Mouse (Mus musculus) lung, postnatal 10 days (tissue): ENCODE results near the gene Cacna2d2.

Experiments used
- DNase-seq: peaks from one replicate; pipeline ENCODE4 v3.0.0; 2021

Gene Cacna2d2

DNA sequence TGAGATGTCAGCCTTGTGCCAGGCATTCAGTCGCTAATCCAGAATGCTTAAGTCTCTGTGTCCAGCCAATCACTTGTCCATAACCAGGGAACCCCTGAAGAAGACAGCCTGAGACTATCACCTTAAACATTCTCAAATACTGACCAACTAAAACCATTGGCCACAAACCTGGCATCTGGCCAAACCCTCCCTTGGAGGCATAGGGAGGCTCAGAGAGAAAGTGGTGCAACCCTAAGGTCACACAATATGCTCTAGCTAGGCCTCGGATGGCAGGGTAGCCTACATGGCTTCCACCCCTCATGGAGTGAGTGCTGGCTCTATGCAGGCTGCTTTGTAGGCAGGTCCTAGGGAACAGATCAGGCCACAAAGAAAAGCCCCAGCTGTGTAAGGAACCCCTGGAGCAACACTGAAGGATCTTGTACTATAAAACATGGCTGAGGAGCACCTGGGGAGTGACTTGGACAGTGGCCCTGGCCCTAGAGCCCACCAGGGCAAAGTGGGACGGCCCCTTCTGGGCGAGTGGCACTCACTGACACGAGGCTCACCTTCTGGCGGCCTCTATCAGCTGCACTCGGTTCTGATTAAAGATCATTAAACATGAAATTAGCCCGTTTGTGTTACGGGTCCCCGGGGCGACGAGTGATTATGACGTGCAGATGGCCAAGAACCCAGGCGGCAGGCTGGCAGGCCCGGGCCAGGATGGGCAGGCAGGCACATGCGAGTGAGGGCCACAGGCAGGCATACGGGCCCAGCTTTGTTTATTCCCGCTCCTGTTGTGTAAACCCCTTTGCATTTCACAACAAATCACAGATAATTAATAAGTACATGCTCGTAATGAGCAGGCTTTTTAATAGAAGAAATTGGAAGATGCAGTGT is 105.5 kb downstream of the Cacna2d2 start:
- no peak for DNase-seq

DNA sequence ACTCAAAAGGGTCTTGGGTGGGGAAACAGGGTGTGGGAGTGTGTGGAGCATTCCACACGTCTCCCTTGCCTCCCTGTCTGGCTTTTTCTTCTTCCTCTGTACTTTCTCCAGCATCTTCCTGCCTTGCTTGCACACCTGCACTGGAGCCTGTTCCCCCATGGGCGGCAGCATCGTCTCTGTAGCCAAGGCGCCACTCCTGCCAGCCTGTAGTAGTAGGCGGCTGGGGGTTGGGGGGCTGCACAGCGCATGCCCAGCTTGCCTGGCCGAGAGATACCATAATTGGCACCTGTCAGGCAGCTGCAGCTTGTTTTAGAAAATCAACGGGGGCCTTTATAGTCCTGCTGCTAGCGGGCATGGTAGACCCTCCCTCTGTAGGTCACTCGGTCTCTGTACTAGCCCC is 108.9 kb downstream of the Cacna2d2 start:
- DNase-seq, result no peak

DNA sequence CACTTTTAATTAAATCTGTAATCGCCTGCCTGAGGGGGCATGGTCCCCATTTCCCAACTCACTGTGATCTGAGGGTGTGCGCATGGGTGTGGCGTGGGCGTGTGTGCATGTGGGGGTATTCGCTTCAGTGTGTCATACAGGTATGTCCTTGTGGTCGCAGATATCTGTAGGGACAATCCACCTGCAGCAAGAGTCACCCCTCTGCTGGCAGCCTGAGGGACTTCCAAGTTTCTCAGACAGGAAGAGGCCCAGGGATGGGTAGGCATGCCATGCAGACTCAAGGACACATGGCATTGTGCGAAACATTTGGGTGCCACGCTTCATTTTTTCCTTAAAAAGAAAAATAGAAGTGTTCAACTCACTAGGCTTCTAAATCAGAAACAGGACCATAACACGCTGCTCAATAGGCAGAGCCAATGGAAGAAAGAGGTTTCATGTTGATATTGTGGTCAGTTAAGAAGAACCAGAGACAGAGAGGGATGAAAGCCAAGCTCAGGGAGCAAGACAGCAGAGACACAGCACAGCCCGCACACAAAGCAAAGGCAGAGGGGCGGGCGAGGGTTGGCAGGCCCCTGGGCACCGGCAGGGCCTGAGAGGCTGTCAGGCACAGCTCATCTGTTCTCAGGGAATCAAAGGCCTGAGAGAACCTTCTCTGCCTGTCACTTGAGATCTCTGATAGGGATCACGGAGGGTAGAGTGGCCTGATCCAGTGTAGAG is 111.1 kb downstream of the Cacna2d2 start:
- DNase-seq, result no peak

DNA sequence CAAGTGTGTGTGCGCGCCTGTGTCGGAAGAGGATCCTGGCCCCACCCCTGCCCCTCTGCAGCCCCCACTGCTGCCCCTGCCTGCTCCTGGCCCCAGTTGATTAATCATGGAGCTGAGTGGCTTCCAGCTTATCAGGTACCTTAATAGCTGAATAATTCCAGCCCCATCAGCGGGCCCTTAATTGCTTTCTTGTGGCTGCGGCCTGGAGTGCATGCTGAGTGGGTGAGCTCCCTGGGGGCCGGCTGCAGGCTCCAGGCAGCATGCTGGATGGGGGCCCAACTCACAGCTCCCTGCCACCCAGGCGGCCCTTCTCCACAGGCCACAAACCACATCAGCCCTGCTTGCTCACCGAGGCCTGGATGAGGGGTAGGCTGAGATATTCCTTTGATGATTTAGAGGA is 112.0 kb downstream of the Cacna2d2 start:
- DNase-seq, result no peak

DNA sequence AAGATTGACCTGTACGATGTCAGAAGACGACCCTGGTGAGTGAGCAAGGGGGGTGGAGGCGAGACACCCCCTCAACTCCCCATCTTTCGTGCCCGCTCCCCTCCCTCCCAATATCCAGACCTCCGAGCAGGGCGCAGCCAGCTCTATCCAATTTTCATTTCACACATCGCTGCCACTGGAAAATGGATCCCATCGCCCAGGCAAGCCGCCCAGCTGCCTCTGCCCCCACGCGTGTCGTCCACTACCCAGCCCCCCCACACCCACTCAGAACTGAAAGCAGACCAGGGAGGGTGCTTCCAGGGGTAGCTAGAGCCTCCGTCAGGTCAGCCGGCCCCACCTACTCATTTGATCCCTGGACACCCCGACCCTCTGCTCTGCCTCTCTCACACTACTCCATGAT is 112.9 kb downstream of the Cacna2d2 start:
- no peak for DNase-seq

DNA sequence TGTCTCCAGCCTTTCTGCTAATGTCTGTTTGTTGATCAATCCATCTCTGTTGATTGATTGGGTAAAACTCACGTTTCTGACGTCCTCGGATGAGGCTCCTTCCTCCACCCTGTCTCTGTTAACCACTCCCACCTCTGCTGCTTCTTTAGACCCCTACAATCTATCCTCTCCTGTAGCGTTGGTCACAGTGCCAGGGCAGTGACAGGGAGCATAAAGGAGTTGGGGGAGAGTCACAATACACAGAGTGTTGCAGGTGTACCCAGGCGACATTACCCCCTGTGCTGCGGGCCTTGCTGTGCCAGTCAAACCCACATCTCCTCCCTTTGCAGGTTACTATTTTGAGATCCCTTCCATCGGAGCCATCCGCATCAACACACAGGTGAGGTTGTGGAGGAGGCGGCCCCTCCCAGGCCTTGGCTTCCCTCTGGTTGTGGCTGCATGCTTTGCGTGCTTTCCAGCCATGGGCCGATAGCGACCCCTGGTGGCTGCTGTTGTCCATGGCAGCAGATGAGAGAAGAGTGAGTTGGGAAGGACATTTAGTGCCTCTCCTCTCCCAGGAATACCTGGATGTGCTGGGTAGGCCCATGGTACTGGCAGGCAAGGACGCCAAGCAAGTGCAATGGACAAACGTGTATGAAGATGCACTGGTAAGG is 115.0 kb downstream of the Cacna2d2 start:
- DNase-seq, result peak; percentile 85

DNA sequence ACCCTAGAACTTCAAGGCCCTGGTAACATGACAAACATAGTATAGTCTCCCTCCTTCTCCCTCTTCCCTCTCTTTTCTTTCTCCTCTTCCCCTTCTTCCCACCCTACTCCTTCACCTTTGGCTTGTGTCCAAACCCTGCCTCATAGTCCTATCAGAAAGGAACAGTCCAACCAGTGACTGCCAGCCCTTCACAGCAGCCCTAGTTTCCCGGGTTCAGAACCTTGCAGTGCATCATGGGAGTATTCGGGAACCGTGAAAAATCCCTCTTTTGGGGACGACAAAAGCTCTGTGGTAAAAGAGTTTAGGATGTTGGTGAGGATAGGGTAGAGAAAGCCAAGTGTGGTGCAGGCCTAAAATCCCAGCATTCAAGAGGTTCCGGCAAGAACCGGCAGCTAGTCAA is 120.9 kb downstream of the Cacna2d2 start:
- no peak for DNase-seq

DNA sequence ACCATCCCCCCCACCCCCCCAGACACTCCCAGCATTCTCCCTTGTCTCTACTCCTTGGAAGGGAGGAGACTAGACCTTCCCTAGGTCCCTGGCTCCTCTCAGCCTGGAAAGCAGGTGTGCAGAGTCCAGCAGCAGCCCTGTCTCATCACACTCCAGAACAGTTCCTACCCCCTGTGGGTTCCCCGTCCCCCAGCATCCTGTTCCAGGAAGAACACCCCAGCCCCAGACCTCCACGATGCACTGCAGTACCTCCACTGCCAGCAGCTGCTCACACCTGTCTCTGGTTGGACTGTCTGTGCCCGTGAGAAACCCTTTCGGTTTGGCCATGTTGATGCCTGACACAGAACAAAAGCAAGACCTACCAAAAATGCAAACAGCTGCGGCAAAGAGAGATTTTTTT is 121.8 kb downstream of the Cacna2d2 start:
- DNase-seq, result no peak

DNA sequence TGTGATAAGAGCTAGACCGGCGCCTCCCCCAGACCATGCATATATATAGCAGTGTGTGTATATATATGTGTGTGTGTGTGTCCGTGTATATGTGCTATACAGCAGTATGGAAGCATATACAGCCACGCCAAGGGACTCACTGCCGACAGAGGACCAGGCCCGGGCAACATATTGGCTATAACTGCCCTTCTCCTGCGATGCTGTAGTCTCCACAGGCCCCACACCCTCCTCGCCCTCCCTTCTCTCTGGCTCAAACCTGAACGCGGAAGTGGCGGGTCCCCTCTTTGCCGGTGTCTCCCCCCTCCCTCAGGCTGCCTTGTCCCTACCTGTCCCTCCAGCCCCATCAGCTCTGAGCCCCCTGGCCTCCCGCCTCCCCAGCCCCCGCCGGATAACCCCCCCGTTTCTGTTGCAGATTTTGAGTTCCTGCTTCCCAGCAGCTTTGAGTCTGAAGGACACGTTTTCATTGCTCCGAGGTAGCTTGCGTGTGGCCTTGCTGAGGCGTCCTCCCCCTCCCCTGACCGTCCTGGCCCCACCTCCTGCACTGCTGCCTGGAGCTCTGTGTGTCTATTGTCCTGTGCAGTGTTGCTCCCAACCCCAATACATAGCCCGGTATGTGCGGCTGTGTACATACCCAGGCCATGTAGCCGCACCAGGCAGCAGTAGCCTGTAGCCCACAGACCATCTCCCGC is 122.4 kb downstream of the Cacna2d2 start:
- DNase-seq, result no peak

DNA sequence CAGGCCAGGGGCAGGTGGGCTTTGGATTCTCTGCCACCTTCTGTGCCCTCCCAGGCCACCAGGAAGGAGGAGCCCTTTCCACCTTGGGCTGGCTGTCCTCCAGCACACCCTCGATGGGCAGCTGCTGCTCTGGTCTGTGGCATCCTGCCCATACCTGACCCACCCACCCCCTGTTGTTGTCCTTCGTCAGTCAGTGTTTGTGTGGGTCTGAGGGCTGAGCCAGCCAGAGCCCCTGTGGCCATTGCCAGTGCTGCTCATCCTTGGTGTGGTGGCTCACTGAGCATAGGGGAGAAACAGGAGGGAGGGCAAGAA is 122.9 kb downstream of the Cacna2d2 start:
- no peak for DNase-seq

DNA sequence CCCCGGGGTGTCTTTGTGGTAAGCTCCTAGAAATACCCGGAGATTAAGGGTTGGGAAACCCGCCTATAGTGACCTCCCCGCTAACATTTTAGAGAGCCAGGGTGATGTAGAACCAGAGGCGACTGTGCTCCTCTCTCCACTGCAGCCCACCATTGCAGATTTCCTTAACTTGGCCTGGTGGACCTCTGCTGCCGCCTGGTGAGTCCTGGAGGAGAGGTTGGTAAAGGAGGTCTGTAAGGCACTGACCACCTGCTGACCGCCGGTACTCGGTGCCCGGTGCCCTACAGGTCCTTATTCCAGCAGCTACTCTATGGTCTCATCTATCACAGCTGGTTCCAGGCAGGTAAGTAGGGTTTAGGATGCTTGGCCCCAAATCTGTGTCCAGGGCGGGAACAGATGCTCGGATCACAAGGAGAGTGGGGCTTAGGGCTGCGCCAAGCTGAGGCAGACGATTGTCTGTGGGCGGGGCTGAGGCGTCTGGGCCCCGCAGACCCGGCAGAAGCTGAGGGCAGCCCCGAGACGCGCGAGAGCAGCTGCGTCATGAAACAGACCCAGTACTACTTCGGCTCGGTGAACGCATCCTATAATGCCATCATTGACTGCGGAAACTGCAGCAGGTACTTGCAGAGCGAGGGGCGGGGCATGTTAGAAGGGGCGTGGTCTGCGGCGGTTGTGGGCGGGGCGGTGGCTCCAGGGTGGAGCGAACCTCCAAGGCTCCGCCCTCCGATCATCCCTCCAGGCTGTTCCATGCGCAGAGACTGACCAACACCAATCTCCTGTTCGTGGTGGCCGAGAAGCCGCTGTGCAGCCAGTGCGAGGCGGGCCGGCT is 127.0 kb downstream of the Cacna2d2 start:
- DNase-seq, result peak; percentile 80

DNA sequence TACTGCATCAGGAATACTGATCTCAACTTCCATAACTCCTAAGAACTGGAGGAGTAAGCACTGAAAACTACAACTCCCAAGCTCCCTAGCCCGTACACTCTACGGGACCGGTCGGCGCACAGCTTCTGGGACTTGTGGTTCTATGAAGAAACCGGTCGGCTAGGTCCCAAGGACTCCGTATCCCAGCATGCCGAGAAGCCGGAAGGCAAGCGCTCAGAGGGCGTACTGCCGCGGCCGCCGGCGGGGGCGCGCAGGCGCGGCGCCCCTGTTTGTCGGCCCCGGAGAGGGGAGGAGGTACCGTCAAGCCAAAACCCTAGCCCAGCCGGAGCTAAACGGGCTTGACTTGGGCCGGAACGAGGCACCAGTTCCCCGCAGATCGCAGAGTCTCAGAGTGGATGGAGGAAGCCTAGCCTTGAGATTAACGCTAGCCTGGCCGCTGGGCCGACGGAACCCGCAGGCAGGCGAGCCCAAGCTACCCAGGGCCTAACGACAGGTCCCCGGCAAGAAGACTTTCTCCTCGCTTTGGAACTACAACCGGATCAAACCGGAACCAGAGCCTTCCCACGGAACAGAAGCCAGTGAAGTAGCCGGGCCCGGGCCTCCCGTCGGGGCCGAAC is 134.5 kb downstream of the Cacna2d2 start, which contains the start of gene Tmem115:
TSS of gene Tmem115 (plus strand) at position 155 of the 617 bp plus-strand sequence.
- DNase-seq, result peak; percentile 96

DNA sequence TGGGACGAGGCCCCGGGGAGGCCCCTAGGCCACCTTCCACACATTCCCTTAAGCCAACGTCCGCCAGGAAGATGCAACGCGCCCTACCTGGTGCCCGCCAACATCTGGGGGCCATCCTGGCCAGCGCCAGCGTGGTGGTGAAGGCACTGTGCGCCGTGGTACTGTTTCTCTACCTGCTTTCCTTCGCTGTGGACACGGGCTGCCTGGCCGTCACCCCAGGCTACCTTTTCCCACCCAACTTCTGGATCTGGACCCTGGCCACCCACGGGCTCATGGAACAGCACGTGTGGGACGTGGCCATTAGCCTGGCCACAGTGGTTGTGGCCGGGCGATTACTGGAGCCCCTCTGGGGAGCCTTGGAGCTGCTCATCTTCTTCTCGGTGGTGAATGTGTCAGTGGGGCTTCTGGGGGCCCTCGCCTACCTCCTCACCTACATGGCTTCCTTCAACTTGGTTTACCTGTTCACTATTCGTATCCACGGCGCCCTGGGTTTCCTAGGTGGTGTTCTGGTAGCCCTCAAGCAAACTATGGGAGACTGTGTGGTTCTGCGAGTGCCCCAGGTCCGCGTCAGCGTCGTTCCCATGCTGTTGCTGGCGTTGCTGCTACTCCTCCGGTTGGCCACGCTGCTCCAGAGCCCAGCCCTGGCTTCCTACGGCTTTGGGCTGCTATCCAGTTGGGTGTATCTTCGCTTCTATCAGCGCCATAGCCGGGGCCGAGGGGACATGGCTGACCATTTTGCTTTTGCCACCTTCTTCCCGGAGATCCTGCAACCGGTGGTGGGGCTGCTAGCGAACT is 135.2 kb downstream of the Cacna2d2 start:
- peak; percentile 48 for DNase-seq

DNA sequence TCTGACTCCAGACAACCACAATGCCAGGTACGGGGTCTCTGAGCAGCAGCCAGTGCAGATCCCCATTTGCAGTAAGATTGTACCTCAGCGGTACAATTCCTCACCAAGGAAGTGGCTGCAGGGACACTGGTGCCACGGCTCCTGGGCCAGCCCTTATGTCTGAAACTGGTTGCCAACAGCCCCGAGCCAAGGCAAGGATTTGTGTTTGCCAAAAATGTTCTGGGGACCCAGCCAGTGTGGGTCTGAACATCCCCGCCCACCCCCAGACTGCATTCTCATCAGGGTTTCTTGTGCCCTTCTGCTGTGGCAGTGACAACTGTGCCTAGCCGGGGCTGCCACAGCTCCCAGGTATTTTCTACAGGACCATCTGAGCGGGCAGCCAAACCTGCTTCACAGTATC is 138.8 kb downstream of the Cacna2d2 start:
- no peak for DNase-seq

DNA sequence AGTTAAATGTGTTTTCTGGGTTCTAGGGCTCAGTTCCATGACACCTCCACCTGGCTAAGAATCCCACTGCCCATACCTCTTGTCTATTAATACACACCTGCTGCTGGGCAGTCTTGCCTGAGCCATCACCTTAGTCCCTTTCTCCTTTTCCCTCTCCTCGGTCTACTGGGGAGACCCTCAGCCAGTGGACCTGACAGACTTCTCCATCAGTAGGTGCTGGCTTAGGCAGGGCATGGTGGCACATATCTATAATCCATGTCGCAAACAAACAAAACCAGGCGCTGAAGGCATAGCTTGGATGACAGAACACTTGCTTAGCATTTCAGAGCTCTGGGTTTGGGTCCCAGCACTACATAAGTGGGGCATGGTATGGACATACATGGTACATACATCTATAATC is 139.3 kb downstream of the Cacna2d2 start:
- no peak for DNase-seq

DNA sequence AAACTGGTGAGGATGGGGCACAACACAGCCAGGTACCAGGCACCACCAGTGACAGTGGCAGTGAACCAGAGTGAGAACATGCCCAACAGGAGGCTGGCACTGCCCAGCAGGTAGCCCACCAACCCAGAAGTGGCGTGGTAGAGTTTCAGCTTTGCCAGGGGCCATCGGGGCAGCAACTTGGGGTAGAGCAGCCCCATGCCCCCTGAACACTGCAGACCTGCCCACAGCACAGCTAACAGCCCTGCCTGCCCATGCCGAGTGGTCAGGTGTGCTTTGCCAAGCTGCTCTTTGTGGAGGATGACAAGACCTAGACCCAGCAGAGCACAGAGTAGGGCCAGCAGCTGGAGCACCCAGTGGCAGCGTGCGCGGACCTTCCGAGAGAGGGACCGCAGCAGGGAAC is 140.5 kb downstream of the Cacna2d2 start:
- DNase-seq, result no peak

DNA sequence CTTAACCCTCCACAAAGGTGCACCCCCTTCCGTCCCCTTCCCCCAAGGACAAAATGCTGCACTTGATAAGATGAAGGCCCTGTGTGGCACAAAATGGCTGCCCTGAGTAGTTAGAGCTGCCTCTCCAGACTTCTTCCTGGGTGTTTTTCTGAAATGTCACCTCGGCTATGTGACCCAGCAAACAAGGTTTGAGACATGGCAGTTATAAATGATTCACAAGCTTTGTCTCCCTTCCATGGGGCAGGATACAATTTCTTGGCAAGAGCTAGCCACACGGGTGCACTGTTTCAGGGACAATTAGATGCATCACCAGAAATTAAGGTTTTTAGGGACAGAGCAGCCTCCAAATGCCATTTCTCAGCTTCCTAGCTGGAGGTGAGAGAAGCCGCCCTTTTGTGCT is 141.0 kb downstream of the Cacna2d2 start:
- DNase-seq, result no peak

DNA sequence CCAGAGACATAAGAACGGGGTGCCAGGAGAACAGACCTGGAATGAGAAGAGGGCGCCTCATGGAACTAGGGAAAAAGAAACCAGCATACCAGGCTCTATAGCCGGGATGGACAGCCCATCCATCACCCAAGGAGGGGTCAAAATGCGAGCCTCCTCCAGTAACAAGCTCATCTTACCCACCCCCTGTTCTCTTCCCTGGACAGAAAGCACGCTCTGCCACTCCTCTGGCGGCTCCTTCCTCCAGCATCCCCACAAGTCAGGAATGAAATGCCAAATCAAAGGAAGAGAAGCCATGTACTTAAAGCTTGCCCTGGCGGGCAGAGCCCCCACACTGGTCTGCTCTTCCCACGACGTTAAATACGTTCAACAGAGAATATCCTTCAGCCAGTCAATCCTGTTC is 141.6 kb downstream of the Cacna2d2 start:
- no peak for DNase-seq

DNA sequence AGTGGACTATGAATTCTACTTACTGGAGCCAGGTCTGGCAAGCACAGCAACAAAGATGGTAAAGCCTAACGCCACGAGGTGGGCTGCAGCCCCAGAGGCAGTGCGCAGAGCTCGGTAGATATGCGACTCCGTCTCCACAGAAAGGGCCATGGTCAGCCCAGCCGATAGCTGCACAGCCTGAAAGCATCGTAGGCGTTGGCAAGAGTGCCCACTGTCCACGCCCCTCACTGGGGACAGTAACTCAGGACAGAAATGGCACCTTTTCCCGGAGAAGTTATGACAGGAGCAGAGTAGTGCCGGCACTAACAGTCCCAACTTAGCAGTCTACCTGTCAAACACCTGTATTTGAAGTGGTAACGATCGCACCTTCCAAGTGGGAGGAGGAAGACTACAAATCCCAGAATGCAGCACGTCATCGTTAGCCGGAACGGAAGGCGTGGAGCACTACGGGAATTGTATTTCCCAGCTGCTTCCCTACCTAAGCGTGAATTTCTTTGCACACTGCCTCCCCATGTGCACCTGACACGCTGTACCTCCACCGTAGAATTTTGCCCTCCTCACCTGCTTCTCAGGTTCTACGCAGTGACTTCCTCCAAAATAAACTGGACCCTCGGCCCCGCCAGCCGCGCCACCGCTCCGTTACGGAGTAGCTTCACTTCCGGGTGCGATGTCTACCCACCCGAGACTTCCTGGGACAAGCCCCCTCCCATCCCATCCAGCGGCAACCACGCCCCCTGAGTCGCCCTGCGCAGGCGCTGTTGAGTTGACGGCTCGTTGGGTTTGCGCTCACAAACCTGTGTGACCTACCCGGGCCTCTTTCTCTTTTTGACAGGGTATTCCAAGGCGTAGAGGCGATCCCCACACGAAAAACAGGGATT is 142.3 kb downstream of the Cacna2d2 start, which contains the start of the genes Cyb561d2 and Nprl2:
TSS of gene Cyb561d2 (minus strand) at position 720 of the 878 bp plus-strand sequence.
TSS of gene Nprl2 (plus strand) at position 753 of the 878 bp plus-strand sequence.
- peak; percentile 97 for DNase-seq

DNA sequence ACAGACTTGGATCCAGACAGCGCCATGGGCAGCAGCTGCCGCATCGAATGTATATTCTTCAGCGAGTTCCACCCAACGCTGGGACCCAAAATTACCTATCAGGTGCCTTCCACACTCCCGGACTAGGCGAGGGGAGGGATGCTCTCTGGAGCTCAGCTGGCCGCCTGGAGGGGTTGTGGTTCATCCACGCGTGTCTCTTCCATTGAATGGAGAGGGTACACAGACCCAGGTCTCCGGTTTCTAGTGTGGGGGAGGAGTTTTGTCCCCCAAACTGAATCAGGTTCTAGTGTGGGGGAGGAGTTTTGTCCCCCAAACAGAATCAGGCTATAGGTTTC is 142.9 kb downstream of the Cacna2d2 start:
- DNase-seq, result no peak
